Mouse (Mus musculus) hindbrain, embryonic 15.5 days (tissue): ENCODE measurements around the gene B230217C12Rik. TPM values are rescaled to one million over a fixed set of nuclear protein-coding genes. Genes with fewer than 3 reads are reported as not detected.
"Not testable (repeated sequence)": the region's sequence is repeated elsewhere in the genome, so short reads cannot be mapped to it uniquely, and the experiment has no call there.

Experiments used
- ATAC-seq: fragments of 200-750 bp; cut with Nextera tagmentation; 2 replicates; pipeline ENCODE4 v1.8.0; 2017; ENCODE audit warnings: low read depth, moderate number of reproducible peaks, moderate TSS enrichment; ENCODE audit not compliant: low FRiP score
- H3K27ac ChIP-seq: fragments of 300-500 bp; sonication (generic); replicated peaks from 2 replicates; pipeline ENCODE4 v1.5.1; 2015; ENCODE audit warnings: mild to moderate bottlenecking, inconsistent platforms
- H3K27me3 ChIP-seq: fragments of 300-500 bp; sonication (generic); 2 replicates; pipeline ENCODE4 v1.6.1; 2015; ENCODE audit warnings: control low read depth, inconsistent platforms
- H3K36me3 ChIP-seq: fragments of 300-500 bp; sonication (generic); 2 replicates; pipeline ENCODE4 v1.6.1; 2015; ENCODE audit warnings: control low read depth, inconsistent platforms
- H3K4me1 ChIP-seq: fragments of 300-500 bp; sonication (generic); replicated peaks from 2 replicates; pipeline ENCODE4 v1.6.1; 2015; ENCODE audit warnings: control low read depth, inconsistent platforms
- H3K4me2 ChIP-seq: fragments of 300-500 bp; sonication (generic); 2 replicates; pipeline ENCODE4 v1.6.1; 2015; ENCODE audit warnings: moderate library complexity, mild to moderate bottlenecking, inconsistent platforms
- H3K4me3 ChIP-seq: fragments of 300-500 bp; sonication (generic); 2 replicates; pipeline ENCODE4 v1.5.1; 2015; ENCODE audit warnings: mild to moderate bottlenecking, inconsistent platforms
- H3K9ac ChIP-seq: fragments of 300-500 bp; sonication (generic); 2 replicates; pipeline ENCODE4 v1.6.1; 2015; ENCODE audit warnings: inconsistent platforms
- H3K9me3 ChIP-seq: fragments of 300-500 bp; sonication (generic); 2 replicates; pipeline ENCODE4 v1.6.1; 2016; ENCODE audit warnings: control low read depth, inconsistent platforms
- WGBS: fragments of 180-500 bp; shearing (Covaris S2); methylation state at CpG from one replicate; pipeline ENCODE4 v1.1.7; 2015; 5-methylcytosine and 5-hydroxymethylcytosine counted together
- polyA plus RNA-seq: library from polyadenylated mRNA; unstranded; fragments of >200 nt; fragmentation: Nextera tagmentation; extraction: Ambion mirVana; gene quantifications from 2 replicates; pipeline ENCODE4 v1.2.1, GENCODE M21; 2015

The B230217C12Rik gene
- polyA plus RNA-seq, 1 experiment from 2014 or later: 38.8 TPM

DNA sequence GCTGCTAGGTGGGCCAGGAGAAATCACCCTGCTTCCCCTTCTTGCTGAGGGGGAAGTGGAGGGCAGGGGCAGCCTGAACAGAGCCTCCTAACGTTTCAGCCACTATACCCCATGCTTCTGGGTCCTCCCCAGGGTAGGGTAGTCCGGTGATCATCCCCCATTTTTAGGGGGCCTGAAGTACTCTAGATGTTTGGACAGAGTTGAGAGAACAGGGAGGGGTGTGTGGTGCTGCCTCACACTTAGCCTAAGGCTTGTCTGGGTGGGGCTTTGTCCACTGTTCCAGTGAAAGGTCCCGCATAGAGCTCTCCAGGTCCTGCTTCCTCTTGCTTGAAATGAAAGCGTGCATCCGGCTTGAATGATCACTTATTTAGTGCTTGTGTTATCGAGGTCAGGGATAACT is 10.1 kb upstream of the B230217C12Rik start:
- H3K27me3 ChIP-seq: no peaks in the 10 kb centered on the region
- no peak overlapping the region for H3K9ac ChIP-seq
- H3K4me2 ChIP-seq: no peak overlapping the region
- no peak overlapping the region for H3K4me3 ChIP-seq
- 88% methylated on average over 6 of the region's 6 CpGs for WGBS
- H3K4me1 ChIP-seq: no peaks in the 10 kb centered on the region
- H3K36me3 ChIP-seq: peaks cover 50% of the 10 kb centered on the region
- no peaks in the 10 kb centered on the region for H3K9me3 ChIP-seq
- no peak for ATAC-seq
- H3K27ac ChIP-seq: no peak overlapping the region

DNA sequence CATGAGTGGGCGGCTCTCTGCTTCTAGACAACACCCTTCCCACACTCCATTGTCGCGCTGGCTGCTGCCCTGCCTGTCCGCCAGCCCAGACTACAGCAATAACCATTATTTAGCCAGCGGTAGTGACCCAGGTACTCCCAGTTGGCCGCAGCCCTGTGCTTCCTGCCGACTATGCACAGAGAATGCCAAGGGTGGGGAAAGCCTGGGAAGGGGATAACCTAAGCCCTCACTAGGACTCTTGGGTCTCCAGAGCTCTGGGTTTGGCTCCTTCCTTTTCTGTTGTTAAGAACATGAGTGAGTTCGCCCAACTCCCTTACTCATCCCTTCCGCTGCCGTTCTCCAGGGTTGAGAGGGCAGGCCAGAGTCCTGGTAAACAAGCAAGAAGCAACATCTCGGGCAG is 8.6 kb upstream of the B230217C12Rik start:
- Histone ChIP-seq H3K9me3 (no peaks in the 10 kb centered on the region), H3K4me3 (no peak overlapping the region), H3K4me1 (no peaks in the 10 kb centered on the region), H3K9ac (no peak overlapping the region), H3K36me3 (peaks cover 49% of the 10 kb centered on the region), H3K4me2 (no peak overlapping the region), H3K27me3 (no peaks in the 10 kb centered on the region), H3K27ac (no peak overlapping the region)
- 75% methylated on average over 11 of the region's 11 CpGs for WGBS
- ATAC-seq: no peak

DNA sequence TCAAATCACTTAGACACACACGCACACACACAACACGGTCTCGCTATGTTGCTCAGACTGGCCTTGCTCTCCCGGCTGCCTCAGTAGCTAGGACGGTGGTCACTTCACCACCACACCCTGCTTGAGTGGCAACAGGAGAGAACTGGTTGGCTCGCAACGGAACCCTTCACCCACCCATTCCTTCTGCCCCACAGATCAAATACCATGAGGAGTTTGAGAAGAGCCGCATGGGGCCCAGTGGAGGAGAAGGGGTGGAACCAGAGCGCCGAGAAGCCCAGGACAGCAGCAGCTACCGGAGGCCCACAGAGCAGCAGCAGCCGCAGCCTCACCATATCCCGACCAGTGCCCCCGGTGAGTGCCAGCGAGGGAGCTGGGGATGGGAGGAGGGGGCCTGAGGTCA is 7.2 kb upstream of the B230217C12Rik start:
- WGBS: 79% methylated on average over 15 of the region's 15 CpGs
- Histone ChIP-seq H3K9ac (no peak overlapping the region), H3K36me3 (peaks cover 49% of the 10 kb centered on the region), H3K4me1 (no peaks in the 10 kb centered on the region), H3K27ac (no peak overlapping the region), H3K4me3 (no peak overlapping the region), H3K4me2 (no peak overlapping the region), H3K27me3 (no peaks in the 10 kb centered on the region), H3K9me3 (no peaks in the 10 kb centered on the region)
- no peak for ATAC-seq

DNA sequence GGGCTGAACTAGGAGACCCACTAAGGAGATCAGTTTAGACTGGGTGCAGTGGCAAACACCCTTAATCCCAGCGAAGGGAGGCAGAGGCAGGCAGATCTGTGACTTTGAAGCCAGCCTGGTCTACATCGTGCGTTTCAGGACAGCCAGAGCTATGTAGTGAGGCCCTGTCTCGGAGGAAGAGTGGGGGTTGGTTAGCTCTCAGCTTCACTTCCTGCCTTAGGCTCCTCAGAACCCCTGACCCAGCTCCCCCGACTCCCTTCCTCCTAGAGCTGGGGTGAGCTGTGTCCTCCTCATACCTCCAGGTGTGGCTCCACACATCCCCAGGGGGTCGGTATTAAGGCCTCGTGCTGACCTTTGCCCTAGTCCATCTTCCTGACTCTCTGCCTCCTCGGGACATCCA is 4.0 kb upstream of the B230217C12Rik start:
- no peaks in the 10 kb centered on the region for H3K9me3 ChIP-seq
- ATAC-seq: no peak
- H3K4me3 ChIP-seq: no peak overlapping the region
- WGBS: 61% methylated on average over 8 of the region's 8 CpGs
- no peak overlapping the region for H3K27ac ChIP-seq
- peaks cover 41% of the 10 kb centered on the region for H3K36me3 ChIP-seq
- no peaks in the 10 kb centered on the region for H3K27me3 ChIP-seq
- no peak overlapping the region for H3K4me2 ChIP-seq
- H3K4me1 ChIP-seq: 0 out of 2 replicates have a peak, but pooled peaks cover 7% of the 10 kb centered on the region
- no peak overlapping the region for H3K9ac ChIP-seq

DNA sequence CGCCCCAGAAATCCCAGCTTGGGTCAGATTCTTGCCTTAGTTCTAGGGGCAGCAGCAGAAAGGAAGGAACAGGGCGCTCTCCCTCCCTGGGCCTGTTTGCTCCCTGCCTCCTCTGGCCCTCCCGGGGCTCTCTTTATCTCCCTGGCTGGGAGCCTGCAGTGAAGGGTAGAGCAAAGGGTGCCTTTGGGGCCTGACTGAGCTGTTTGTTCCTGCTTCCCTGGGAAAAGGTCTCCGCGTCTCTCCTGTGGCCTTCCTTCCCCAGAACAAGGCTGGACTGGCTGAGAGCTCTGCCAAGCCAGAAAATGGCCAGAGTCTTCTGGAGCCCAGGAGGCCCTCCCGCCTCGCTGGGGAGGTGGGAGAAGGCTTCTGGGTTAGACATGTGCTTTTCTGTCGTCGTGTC is 3.5 kb upstream of the B230217C12Rik start:
- not testable (repeated sequence) for H3K4me3 ChIP-seq, H3K27ac ChIP-seq, H3K4me2 ChIP-seq, H3K9me3 ChIP-seq, H3K27me3 ChIP-seq, ATAC-seq, H3K9ac ChIP-seq
- WGBS: 77% methylated on average over 9 of the region's 9 CpGs
- H3K36me3 ChIP-seq: peaks cover 39% of the 10 kb centered on the region
- H3K4me1 ChIP-seq: peaks cover 12% of the 10 kb centered on the region

DNA sequence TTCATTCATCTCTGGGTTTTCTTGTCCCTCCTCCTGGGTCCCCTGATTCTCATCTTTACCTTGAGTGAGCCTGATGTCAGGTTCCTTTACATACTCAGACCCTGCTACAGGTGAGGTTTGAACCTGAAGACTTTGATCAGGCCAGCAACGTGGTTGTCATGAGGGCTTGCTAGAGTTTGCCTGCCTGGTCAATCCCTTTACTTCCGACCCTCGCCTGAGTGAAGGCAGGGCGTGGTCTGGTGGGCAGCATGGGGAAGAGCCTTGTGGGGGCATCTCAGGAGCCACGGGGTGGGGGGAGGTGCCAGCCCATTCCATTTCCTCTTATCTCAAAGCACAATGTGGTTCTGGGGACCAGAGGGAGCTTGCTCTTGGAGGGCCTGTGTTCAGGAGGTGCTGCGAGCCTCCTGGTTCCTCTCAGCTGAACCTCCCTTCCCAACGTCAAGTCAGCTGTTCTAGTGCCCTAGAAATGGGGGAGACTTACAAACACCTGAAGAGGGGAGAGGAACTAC is 2.9 kb upstream of the B230217C12Rik start:
- 83% methylated on average over 7 of the region's 7 CpGs for WGBS
- no peak for ATAC-seq
- Histone ChIP-seq H3K4me3 (no peak overlapping the region), H3K27me3 (no peaks in the 10 kb centered on the region), H3K9ac (no peak overlapping the region), H3K9me3 (no peaks in the 10 kb centered on the region), H3K36me3 (peaks cover 38% of the 10 kb centered on the region), H3K4me2 (no peak overlapping the region), H3K4me1 (peaks cover 17% of the 10 kb centered on the region), H3K27ac (no peak overlapping the region)

DNA sequence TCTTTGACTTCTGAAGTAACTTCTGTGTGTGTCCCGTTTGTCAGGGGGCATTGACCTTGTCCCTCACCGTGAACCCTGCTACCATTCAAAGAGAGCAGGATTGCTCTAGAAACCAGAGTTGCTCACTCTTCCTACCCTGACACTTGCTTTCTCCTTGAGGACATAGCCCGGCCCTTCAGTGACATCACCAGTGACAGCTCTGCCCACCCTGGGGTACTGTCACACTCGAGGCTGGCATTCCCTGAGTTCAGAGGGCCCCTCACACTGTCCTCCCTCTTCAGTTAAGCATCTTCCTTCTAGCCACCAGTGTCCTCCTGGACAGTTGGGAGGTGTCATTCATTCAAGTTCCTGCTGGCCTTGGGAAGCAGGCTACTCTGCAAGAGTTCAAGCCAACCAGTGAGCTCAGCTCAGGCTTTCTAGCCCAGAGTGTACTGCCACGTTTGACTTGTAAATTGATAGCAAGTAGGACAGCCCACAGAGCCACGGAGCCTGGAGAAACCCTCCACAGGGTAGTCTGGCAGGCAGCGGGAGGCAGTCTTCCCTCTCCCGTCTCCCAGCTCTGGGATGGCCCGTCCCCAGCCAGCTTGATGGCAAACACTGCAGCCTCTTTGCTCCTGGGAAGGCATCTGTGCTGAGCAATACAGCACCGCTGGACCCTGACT is 1.7 kb upstream of the B230217C12Rik start:
- H3K4me3 ChIP-seq: no peak overlapping the region
- no peak overlapping the region for H3K4me2 ChIP-seq
- H3K9me3 ChIP-seq: no peaks in the 10 kb centered on the region
- H3K4me1 ChIP-seq: peaks cover 17% of the 10 kb centered on the region
- ATAC-seq: no peak
- no peak overlapping the region for H3K9ac ChIP-seq
- 38% methylated on average over 10 of the region's 10 CpGs for WGBS
- peaks cover 34% of the 10 kb centered on the region for H3K36me3 ChIP-seq
- H3K27me3 ChIP-seq: no peaks in the 10 kb centered on the region
- no peak overlapping the region; the same call in 1 of the 2 replicates for H3K27ac ChIP-seq

DNA sequence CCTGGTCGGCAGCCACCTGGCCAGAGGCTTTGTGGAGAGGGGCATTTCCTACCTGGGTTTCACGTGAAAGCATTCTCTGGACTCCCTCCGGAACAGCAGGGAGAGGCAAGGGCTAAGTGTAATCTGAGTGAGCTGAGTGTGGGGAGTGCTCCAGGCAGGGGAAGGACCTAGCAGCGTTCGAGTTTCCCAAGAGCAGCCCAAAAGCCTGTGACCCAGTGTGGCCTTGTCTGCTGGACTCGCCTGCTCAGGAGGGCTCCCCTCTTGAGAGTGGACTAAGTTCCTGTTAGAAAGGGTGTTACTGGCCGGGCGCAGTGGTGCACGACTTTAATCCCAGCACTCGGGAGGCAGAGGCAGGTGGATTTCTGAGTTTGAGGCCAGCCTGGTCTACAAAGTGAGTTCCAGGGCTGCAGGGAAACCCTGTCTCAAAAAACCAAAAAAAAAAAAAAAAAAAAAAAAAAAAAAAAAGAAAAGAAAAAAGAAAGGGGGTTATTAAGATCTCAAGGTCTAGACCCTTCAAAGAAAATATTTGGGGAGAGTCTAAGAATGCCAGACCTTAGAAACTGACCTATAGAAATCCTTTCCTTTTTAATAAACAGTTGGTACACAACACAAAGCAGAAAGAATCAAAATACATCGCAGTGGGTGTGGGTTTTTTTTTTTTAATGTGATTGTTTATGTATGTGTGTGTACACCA is 992 bp upstream of the B230217C12Rik start:
- peaks cover 17% of the 10 kb centered on the region for H3K4me1 ChIP-seq
- peaks cover 27% of the 10 kb centered on the region for H3K36me3 ChIP-seq
- peak overlapping the region; percentile 55 for H3K4me2 ChIP-seq
- WGBS: 59% methylated on average over 11 of the region's 11 CpGs
- no peaks in the 10 kb centered on the region for H3K27me3 ChIP-seq
- peak overlapping the region; percentile 92 for H3K27ac ChIP-seq
- ATAC-seq: no peak
- no peak overlapping the region for H3K9ac ChIP-seq
- H3K9me3 ChIP-seq: no peaks in the 10 kb centered on the region
- H3K4me3 ChIP-seq: no peak overlapping the region

DNA sequence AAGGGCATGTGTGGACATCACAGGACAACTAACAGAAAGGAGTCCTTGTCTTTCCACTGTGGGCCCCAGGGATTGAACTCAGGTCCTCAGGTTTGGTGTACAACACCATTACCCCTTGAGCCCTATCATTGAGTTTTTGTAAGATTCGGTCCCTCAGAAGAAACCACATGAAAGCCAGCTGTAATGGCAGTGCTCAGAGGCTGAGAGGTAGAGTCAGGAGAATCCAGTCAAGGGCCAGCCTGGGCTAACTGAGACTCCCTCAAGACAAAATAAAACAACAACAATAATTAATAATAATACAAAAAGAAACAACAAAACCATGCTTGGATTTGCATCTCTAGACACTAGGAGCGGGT is 467 bp upstream of the B230217C12Rik start:
- Histone ChIP-seq H3K4me1 (peaks cover 17% of the 10 kb centered on the region), H3K36me3 (peaks cover 22% of the 10 kb centered on the region), H3K4me3 (peak overlapping the region; percentile 48), H3K27ac (peak overlapping the region; percentile 92), H3K27me3 (no peaks in the 10 kb centered on the region), H3K9ac (0 out of 2 replicates have a peak overlapping the region, but pooled peaks have one; percentile 68), H3K9me3 (no peaks in the 10 kb centered on the region), H3K4me2 (peak overlapping the region; percentile 55)
- no peak for ATAC-seq
- WGBS: 71% methylated on average over 2 of the region's 2 CpGs

DNA sequence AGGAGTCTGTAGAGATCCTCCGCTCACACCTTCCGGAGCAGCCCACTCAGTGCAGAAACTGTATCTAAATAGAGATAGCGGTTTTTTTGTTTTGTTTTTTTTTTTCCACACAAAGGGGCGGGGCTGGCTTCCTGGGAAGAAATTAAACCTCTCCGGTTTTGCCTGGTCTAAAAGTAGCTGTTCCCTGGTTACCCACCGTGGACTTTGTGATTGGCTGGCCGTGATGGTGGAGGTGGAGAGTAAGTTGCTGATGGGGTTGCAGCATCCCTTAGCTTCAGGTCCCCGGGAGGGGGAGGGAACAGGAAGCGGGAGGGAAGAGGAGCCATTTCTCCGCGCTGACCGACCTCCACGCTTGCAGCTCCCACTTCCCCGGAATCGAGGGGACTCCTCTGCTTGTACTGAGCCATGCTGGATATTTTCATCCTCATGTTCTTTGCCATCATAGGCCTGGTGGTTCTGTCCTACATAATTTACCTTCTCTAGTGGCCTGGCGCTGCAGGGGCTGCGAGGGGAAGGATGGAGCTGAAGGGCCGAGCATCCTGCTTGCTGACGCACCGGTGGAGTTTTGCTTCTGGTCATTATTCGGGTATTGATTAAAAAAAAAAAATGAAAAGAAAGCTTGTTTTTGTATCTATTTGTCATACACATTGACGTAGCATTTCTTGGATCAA is 546 bp downstream of the B230217C12Rik start:
- H3K9me3 ChIP-seq: no peaks in the 10 kb centered on the region
- H3K27me3 ChIP-seq: no peaks in the 10 kb centered on the region
- H3K36me3 ChIP-seq: peaks cover 12% of the 10 kb centered on the region
- H3K4me1 ChIP-seq: peaks cover 17% of the 10 kb centered on the region
- peak overlapping the region; percentile 68 for H3K9ac ChIP-seq
- 3% methylated on average over 22 of the region's 22 CpGs for WGBS
- peak overlapping the region; percentile 48 for H3K4me3 ChIP-seq
- peak overlapping the region; percentile 92 for H3K27ac ChIP-seq
- ATAC-seq: peak; percentile 94
- peak overlapping the region; percentile 55 for H3K4me2 ChIP-seq

DNA sequence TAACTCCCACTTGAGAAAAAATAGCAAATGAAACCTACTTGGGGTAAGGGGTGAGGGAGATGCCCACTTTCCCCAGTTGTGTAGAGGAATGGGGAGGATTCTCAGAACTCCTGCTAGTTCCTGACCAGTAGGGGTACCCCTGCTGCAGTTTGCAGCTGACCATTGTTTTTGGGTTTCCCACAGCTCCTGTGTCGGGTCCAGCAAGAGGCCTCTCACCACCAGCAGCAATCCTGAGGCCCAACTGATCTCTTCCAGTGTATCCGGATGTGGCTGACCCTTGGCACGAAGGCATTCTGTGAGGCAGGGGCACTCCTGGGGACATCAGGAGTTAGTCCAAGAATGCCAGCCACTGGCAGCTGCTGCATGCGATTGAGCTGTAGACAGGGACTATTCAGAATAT is 1.4 kb downstream of the B230217C12Rik start:
- H3K4me2 ChIP-seq: peak overlapping the region; percentile 55
- 32% methylated on average over 4 of the region's 4 CpGs for WGBS
- H3K4me3 ChIP-seq: peak overlapping the region; percentile 48
- no peak for ATAC-seq
- peaks cover 17% of the 10 kb centered on the region for H3K4me1 ChIP-seq
- H3K27ac ChIP-seq: peak overlapping the region; percentile 92
- H3K9me3 ChIP-seq: no peaks in the 10 kb centered on the region
- H3K9ac ChIP-seq: peak overlapping the region; percentile 68
- peaks cover 9% of the 10 kb centered on the region for H3K36me3 ChIP-seq
- H3K27me3 ChIP-seq: no peaks in the 10 kb centered on the region

DNA sequence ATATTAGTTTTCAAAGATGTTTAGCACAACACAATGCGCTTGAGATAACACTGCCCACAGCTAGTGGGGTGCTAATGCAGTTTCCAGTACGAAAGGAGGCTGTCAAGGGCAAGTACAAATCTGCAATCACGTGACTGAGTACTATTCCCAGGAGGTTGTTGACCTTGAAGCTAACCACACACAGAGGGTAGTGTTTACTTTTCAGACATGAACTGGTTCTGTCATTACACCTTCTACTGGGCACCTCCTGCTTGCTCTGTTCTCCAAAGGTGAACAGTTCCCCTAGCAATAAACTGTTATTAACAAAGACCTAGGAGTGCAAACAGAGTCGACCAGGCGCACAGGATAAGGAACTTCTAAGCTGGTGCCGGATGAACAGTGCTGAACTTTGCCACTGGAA is 9.8 kb downstream of the B230217C12Rik start:
- Histone ChIP-seq H3K9me3 (no peaks in the 10 kb centered on the region), H3K4me2 (no peak overlapping the region), H3K4me3 (no peak overlapping the region), H3K9ac (no peak overlapping the region), H3K27ac (no peak overlapping the region), H3K4me1 (no peaks in the 10 kb centered on the region), H3K27me3 (no peaks in the 10 kb centered on the region), H3K36me3 (no peaks in the 10 kb centered on the region)
- no peak for ATAC-seq
- 74% methylated on average over 6 of the region's 6 CpGs for WGBS
